Mouse (Mus musculus) brain, adult 10 weeks (tissue): ENCODE data around the gene Zfp275. TPM values are rescaled to one million over a fixed set of nuclear protein-coding genes. Genes with fewer than 3 reads are reported as not detected.

Source experiments
- polyA plus RNA-seq: library from polyadenylated mRNA; stranded (reverse); fragments of 350-450 nt; fragmentation: Illumina TruSeq; extraction: RNeasy Lipid Tissue Mini Kit (QIAGEN cat#74804); gene quantifications from one replicate; pipeline ENCODE4 v1.2.3, GENCODE M21; 2015; ENCODE audit warnings: low read depth, low replicate concordance

Gene Zfp275
- polyA plus RNA-seq: 13.9 TPM

DNA sequence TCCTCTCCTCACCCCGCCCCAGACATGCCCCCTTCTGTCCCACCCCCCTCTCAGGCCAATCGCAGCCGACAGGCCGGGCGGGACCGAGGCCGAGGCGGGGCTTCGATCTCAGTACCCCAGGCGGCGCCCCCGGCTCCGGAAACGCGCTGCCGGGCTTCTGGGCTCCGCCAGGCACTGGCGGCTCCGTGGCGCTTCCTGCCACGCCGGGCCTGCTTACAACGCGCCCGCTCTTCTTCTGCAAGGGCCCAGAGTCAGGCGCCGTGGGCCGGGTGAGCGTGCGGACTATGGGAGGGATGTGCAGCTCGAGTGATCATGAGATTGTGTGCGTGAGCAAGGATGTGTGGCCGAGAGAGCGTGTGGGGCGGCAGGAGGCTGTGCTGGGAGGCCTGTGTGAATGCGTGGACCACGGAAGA, at the start of gene Zfp275:
Gene Zfp275 (plus strand): TSS at position 139 of the 413 bp plus-strand sequence.

DNA sequence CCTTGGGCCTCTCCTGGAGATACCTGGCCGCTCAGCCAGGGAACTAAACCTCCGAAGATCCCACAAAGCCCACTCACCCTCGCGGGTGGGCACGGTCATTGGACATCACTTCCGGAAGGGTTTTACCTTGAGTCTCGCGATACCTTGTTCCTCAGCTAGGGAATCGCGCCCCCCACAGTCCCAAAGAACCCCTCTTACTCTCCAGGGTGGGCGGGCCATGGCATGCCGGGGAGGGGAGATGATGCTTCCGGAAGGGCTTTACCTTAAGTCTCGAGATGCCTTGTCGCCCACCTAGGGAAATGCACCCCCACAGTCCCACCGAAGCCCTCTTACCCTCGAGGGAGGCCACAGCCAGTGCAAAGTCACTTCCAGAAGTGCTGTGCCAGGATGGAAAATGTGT, 49.5 kb upstream of the Zfp275 start, which contains the start of the genes Xlr5a and Xlr5c:
Gene Xlr5a (minus strand): TSS at position 101 of the 400 bp plus-strand sequence.
Gene Xlr5c (minus strand): TSS at position 101 of the 400 bp plus-strand sequence.

DNA sequence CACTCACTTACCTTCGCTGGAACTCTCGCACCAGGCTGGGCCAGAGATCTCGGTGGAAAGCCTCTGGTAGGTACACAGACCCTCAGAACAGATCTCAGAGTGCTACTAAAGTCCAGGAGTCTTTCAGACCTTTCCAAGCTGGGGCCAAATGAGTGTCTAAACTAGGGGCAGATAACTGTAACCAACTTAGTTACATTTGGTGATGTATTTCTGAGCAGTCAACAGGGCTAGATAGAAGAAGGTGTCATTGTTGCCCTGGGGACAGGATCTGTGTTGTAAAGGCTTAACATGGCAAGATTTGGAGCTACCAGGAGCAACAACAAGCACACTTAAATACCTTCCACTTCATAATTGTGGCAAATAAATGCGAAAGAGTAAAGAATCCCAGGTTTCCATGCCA, 5.7 kb upstream of the Zfp275 start, which contains the start of gene Gm45015:
Gene Gm45015 (minus strand): TSS at position 101 of the 400 bp plus-strand sequence.

DNA sequence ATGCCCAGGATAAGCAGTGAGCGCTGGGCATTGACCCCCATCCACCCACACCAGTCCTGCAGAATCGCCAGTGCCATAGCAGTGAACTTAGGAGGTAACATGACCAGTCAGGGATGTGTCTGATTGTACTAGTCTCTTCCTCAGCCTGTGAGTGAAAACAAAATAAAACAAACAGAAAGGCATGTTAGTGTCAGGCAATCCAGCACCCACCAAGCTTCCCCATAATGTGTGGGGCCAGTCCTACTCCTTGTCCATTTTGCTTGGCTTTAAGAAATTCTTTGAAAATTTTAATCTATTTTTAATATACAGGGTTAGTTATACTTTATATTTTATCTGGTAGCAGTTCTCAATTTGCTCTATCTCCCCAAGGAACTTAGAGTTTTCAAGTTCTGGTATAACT, 56.2 kb downstream of the Zfp275 start, which contains the start of gene Gm18336:
Gene Gm18336 (minus strand): TSS at position 101 of the 400 bp plus-strand sequence.

Other genes starting within 250 kb of the Zfp275 start
- gene Xlr3a, start 245.5 kb upstream of the Zfp275 start, polyA plus RNA-seq: 2.1 TPM
- gene Gm14685, start 225.6 kb upstream of the Zfp275 start, polyA plus RNA-seq: not detected
- gene Xlr5b, start 193.8 kb upstream of the Zfp275 start, polyA plus RNA-seq: not detected
- gene DXBay18, start 193.2 kb upstream of the Zfp275 start, polyA plus RNA-seq: 0.70 TPM
- gene Spin2d, start 165.6 kb upstream of the Zfp275 start, polyA plus RNA-seq: not detected
- gene Xlr3b, start 150.4 kb upstream of the Zfp275 start, polyA plus RNA-seq: 1.9 TPM
- gene Xlr4b, start 128.3 kb upstream of the Zfp275 start, polyA plus RNA-seq: 0.74 TPM
- gene F8a, start 114.3 kb upstream of the Zfp275 start, polyA plus RNA-seq: 14.6 TPM
- not detected for gene Xlr4c, start 99.5 kb upstream of the Zfp275 start, polyA plus RNA-seq
- not detected for gene Xlr3c, start 77.2 kb upstream of the Zfp275 start, polyA plus RNA-seq
- not detected for gene Xlr5a, start 49.6 kb upstream of the Zfp275 start, polyA plus RNA-seq
- not detected for gene Xlr5c, start 49.6 kb upstream of the Zfp275 start, polyA plus RNA-seq
- gene Gm45015, start 5.8 kb upstream of the Zfp275 start, polyA plus RNA-seq: not detected
- gene Gm18336, start 56.1 kb downstream of the Zfp275 start, polyA plus RNA-seq: 0.19 TPM
- gene Zfp92, start 68.5 kb downstream of the Zfp275 start, polyA plus RNA-seq: 2.3 TPM
- not detected for gene Trex2, start 92.7 kb downstream of the Zfp275 start, polyA plus RNA-seq
- gene Haus7, start 116.4 kb downstream of the Zfp275 start, polyA plus RNA-seq: 12.0 TPM
- 13.7 TPM for gene Bgn, start 141.0 kb downstream of the Zfp275 start, polyA plus RNA-seq
- gene Atp2b3, start 160.5 kb downstream of the Zfp275 start, polyA plus RNA-seq: 55.4 TPM